Mouse (Mus musculus) spleen, adult 2 months (tissue): ENCODE measurements around the gene Med10.

Source experiments
- CTCF ChIP-seq: fragments of 200-500 bp; IDR thresholded peaks from 2 replicates; pipeline ENCODE4 v1.5.1; 2011; ENCODE audit warnings: mild to moderate bottlenecking, inconsistent platforms; ENCODE audit not compliant: insufficient read depth, insufficient read length, insufficient replicate concordance; ENCODE audit errors: extremely low read depth
- POLR2A ChIP-seq: fragments of 200-500 bp; IDR thresholded peaks from 2 replicates; pipeline ENCODE4 v1.6.1; 2011; ENCODE audit warnings: low read depth, low read length, inconsistent platforms

GRCm38 (mm10) chr13:69752875-69753274 is 49.3 kb upstream of the Med10 start:
- no peak for TF ChIP-seq CTCF
- no peak for TF ChIP-seq POLR2A
